Mouse (Mus musculus) embryonic facial prominence, embryonic 15.5 days (tissue): ENCODE data around the gene Gm13278. TPM values are rescaled to one million over a fixed set of nuclear protein-coding genes. Genes with fewer than 3 reads are reported as not detected.
"Not testable (repeated sequence)": the region's sequence is repeated elsewhere in the genome, so short reads cannot be mapped to it uniquely, and the experiment has no call there.

Source experiments
- ATAC-seq: fragments of 200-750 bp; cut with Nextera tagmentation; 2 replicates; pipeline ENCODE4 v1.8.0; 2017; ENCODE audit warnings: low read depth, moderate TSS enrichment; ENCODE audit not compliant: insufficient number of reproducible peaks, low FRiP score, low TSS enrichment
- H3K27ac ChIP-seq: fragments of 300-500 bp; sonication (generic); replicated peaks from 2 replicates; pipeline ENCODE4 v1.5.1; 2015; ENCODE audit warnings: mild to moderate bottlenecking, inconsistent platforms
- H3K27me3 ChIP-seq: fragments of 300-500 bp; sonication (generic); 2 replicates; pipeline ENCODE4 v1.6.1; 2015; ENCODE audit warnings: inconsistent platforms
- H3K36me3 ChIP-seq: fragments of 300-500 bp; sonication (generic); 2 replicates; pipeline ENCODE4 v1.6.1; 2015; ENCODE audit warnings: mild to moderate bottlenecking, inconsistent platforms
- H3K4me1 ChIP-seq: fragments of 300-500 bp; sonication (generic); 2 replicates; pipeline ENCODE4 v1.6.1; 2015; ENCODE audit warnings: inconsistent platforms
- H3K4me2 ChIP-seq: fragments of 300-500 bp; sonication (generic); replicated peaks from 2 replicates; pipeline ENCODE4 v1.6.1; 2015; ENCODE audit warnings: mild to moderate bottlenecking, inconsistent platforms
- H3K4me3 ChIP-seq: fragments of 300-500 bp; sonication (generic); replicated peaks from 2 replicates; pipeline ENCODE4 v1.5.1; 2015; ENCODE audit warnings: mild to moderate bottlenecking, inconsistent platforms
- H3K9ac ChIP-seq: fragments of 300-500 bp; sonication (generic); 2 replicates; pipeline ENCODE4 v1.6.1; 2015; ENCODE audit warnings: inconsistent platforms
- H3K9me3 ChIP-seq: fragments of 300-500 bp; sonication (generic); replicated peaks from 2 replicates; pipeline ENCODE4 v1.6.1; 2016; ENCODE audit warnings: inconsistent platforms
- WGBS: fragments of 180-500 bp; shearing (Covaris S2); methylation state at CpG from one replicate; pipeline ENCODE4 v1.1.7; 2015; 5-methylcytosine and 5-hydroxymethylcytosine counted together
- polyA plus RNA-seq: library from polyadenylated mRNA; unstranded; fragments of >200 nt; fragmentation: Nextera tagmentation; extraction: Ambion mirVana; gene quantifications from 2 replicates; pipeline ENCODE4 v1.2.1, GENCODE M21; 2015

Gm13278 gene
- polyA plus RNA-seq, 1 experiment from 2014 or later: not detected

DNA sequence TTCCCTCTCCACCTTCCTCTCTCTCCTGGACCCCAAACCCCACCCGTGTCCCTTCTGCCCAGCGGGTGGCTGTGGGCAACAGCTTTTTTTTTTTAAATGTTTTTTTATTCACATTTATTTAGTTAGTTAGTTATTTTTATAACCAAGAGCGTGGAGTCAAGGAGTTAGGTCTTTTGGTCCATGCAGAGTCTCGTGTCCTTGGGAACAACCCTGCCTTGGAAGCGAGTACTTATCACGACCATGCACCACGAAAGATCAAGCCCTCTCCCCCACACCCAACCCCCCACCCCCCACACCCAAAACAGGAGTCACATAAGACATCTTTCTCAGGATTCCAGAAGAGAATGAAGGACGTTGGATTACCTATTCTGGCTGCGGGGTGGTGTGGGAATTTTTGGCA lies 29.0 kb upstream of the Gm13278 start:
- WGBS: 57% methylated on average over 9 of the region's 9 CpGs
- H3K36me3 ChIP-seq, H3K27me3 ChIP-seq, H3K9me3 ChIP-seq, H3K4me1 ChIP-seq, ATAC-seq, H3K9ac ChIP-seq, H3K4me3 ChIP-seq, H3K27ac ChIP-seq, H3K4me2 ChIP-seq: not testable (repeated sequence)

DNA sequence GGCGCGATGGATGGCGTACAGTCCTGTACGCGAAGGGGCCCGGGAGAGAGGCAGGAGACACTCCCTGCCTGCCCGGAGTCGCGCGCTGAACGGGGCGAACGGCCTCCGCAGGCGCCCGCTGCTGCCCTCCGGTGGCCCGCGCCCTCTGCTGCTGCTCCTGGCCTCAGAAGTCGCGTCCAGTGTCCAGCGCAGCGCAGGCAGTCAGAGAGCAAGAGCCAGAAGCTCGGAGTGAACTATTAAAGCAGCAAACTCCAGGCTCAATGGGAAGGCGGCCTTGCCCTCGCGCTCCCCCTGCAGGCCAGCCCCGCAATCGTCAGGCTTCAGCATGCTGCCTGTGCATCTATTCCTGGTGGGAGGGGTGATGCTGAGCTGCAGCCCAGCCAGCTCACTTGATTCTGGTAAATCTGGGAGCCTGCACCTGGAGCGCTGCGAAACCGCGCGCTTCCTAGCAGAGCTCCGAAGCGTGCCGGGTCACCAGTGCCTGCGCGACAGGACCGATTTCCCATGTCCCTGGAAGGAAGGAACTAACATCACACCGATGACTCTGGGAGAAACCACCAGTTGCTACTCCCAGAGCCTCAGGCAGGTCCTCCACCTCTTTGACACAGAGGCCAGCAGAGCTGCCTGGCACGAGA lies 27.8 kb upstream of the Gm13278 start:
- 3% methylated on average over 37 of the region's 42 CpGs for WGBS
- Histone ChIP-seq H3K27ac (peak overlapping the region; percentile 75), H3K4me3 (peak overlapping the region; percentile 44), H3K4me2 (peak overlapping the region; percentile 50)
- H3K36me3 ChIP-seq, ATAC-seq, H3K9ac ChIP-seq, H3K9me3 ChIP-seq, H3K27me3 ChIP-seq, H3K4me1 ChIP-seq: not testable (repeated sequence)

DNA sequence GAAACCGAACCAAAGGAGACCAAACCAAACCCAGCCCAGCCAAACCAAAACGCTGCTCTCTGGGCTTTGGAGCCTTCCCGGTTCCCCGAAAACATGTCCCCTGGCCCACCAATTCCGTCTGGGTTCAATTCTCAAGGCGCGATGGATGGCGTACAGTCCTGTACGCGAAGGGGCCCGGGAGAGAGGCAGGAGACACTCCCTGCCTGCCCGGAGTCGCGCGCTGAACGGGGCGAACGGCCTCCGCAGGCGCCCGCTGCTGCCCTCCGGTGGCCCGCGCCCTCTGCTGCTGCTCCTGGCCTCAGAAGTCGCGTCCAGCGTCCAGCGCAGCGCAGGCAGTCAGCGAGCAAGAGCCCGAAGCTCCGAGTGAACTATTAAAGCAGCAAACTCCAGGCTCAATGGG lies 17.8 kb upstream of the Gm13278 start, which contains the start of gene Gm13290:
Gm13290 (plus strand) TSS at position 301 of the 400 bp plus-strand sequence.
- not testable (repeated sequence) for ATAC-seq, H3K27ac ChIP-seq, H3K4me3 ChIP-seq, H3K27me3 ChIP-seq, H3K9ac ChIP-seq, H3K9me3 ChIP-seq, H3K4me2 ChIP-seq, H3K36me3 ChIP-seq, H3K4me1 ChIP-seq
- WGBS: no CpG with 5 or more reads among the region's 32 CpGs

DNA sequence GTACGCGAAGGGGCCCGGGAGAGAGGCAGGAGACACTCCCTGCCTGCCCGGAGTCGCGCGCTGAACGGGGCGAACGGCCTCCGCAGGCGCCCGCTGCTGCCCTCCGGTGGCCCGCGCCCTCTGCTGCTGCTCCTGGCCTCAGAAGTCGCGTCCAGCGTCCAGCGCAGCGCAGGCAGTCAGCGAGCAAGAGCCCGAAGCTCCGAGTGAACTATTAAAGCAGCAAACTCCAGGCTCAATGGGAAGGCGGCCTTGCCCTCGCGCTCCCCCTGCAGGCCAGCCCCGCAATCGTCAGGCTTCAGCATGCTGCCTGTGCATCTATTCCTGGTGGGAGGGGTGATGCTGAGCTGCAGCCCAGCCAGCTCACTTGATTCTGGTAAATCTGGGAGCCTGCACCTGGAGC lies 14.7 kb upstream of the Gm13278 start, which contains the start of gene Gm13289:
Gm13289 (plus strand) TSS at position 301 of the 400 bp plus-strand sequence.
- not testable (repeated sequence) for H3K4me2 ChIP-seq, ATAC-seq, H3K27ac ChIP-seq, H3K4me3 ChIP-seq, H3K4me1 ChIP-seq, H3K9ac ChIP-seq, H3K36me3 ChIP-seq, H3K27me3 ChIP-seq, H3K9me3 ChIP-seq
- WGBS: no CpG with 5 or more reads among the region's 29 CpGs

DNA sequence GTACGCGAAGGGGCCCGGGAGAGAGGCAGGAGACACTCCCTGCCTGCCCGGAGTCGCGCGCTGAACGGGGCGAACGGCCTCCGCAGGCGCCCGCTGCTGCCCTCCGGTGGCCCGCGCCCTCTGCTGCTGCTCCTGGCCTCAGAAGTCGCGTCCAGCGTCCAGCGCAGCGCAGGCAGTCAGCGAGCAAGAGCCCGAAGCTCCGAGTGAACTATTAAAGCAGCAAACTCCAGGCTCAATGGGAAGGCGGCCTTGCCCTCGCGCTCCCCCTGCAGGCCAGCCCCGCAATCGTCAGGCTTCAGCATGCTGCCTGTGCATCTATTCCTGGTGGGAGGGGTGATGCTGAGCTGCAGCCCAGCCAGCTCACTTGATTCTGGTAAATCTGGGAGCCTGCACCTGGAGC lies 11.8 kb upstream of the Gm13278 start, which contains the start of gene Gm13272:
Gm13272 (plus strand) TSS at position 301 of the 400 bp plus-strand sequence.
- H3K9me3 ChIP-seq, H3K27me3 ChIP-seq, H3K4me1 ChIP-seq, H3K4me3 ChIP-seq, H3K36me3 ChIP-seq, H3K9ac ChIP-seq, H3K27ac ChIP-seq, H3K4me2 ChIP-seq, ATAC-seq: not testable (repeated sequence)
- no CpG with 5 or more reads among the region's 29 CpGs for WGBS

DNA sequence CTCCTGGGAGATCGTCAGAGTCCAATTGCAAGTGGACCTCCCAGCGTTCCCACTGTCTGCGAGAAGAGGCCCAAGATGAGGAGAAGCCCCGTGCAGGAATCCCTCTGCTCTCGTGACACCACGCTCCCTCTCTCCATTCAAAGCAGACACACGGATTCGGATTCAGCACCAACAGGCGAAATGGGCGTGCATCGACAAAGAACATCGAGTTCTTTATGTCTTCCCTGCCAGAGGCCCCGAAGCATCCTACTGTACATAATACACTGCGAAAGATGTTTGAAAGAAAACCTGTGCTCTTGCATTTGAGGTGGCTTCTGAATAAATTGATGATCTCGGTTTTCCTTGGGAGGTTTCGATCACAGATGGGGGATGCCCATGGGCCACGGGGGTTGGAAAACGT lies 11.0 kb upstream of the Gm13278 start:
- H3K4me3 ChIP-seq, H3K9ac ChIP-seq, ATAC-seq, H3K27ac ChIP-seq, H3K4me2 ChIP-seq, H3K9me3 ChIP-seq, H3K36me3 ChIP-seq, H3K27me3 ChIP-seq, H3K4me1 ChIP-seq: not testable (repeated sequence)
- 47% methylated on average over 16 of the region's 18 CpGs for WGBS

DNA sequence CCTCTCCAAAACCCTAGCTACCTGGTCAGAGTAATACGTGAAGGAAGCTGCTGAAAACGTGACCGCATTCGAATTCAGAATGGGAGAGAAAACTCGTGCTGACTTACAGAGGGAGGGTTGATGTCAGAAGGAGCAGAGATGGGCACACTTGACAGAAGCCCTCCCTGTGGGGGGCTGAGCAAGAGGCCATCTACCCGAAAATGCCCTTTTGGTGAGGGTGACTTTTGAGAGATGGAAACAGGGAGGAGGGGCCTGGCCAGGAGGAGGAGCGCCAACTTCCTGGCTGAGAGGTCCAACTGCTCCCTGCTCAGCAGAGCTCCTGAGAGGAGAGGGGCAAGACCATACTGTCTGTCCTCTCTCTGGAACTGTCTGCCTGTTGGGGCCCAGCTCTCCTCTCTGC lies 9.5 kb upstream of the Gm13278 start, which contains the start of gene Ifnz:
Ifnz (plus strand) TSS at position 301 of the 400 bp plus-strand sequence.
- not testable (repeated sequence) for H3K36me3 ChIP-seq, H3K9ac ChIP-seq, H3K27me3 ChIP-seq, ATAC-seq, H3K4me1 ChIP-seq, H3K9me3 ChIP-seq
- Histone ChIP-seq H3K4me2 (peak within 1 kb of the TSS; percentile 39), H3K4me3 (peak within 1 kb of the TSS; percentile 28), H3K27ac (peak within 1 kb of the TSS; percentile 68)
- 13% methylated on average over 4 of the region's 7 CpGs for WGBS

DNA sequence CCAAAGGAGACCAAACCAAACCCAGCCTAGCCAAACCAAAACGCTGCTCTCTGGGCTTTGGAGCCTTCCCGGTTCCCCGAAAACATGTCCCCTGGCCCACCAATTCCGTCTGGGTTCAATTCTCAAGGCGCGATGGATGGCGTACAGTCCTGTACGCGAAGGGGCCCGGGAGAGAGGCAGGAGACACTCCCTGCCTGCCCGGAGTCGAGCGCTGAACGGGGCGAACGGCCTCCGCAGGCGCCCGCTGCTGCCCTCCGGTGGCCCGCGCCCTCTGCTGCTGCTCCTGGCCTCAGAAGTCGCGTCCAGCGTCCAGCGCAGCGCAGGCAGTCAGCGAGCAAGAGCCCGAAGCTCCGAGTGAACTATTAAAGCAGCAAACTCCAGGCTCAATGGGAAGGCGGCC lies 9.0 kb upstream of the Gm13278 start:
- 0% methylated on average over 3 of the region's 31 CpGs for WGBS
- H3K27me3 ChIP-seq, H3K36me3 ChIP-seq, H3K9ac ChIP-seq, H3K4me1 ChIP-seq, H3K9me3 ChIP-seq, ATAC-seq: not testable (repeated sequence)
- H3K27ac ChIP-seq: peak overlapping the region; percentile 68
- H3K4me2 ChIP-seq: peak overlapping the region; percentile 39
- H3K4me3 ChIP-seq: peak overlapping the region; percentile 28

DNA sequence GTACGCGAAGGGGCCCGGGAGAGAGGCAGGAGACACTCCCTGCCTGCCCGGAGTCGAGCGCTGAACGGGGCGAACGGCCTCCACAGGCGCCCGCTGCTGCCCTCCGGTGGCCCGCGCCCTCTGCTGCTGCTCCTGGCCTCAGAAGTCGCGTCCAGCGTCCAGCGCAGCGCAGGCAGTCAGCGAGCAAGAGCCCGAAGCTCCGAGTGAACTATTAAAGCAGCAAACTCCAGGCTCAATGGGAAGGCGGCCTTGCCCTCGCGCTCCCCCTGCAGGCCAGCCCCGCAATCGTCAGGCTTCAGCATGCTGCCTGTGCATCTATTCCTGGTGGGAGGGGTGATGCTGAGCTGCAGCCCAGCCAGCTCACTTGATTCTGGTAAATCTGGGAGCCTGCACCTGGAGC lies 5.9 kb upstream of the Gm13278 start, which contains the start of gene Gm13276:
Gm13276 (plus strand) TSS at position 301 of the 400 bp plus-strand sequence.
- not testable (repeated sequence) for H3K27ac ChIP-seq, H3K4me1 ChIP-seq, H3K27me3 ChIP-seq, H3K9ac ChIP-seq, ATAC-seq, H3K4me3 ChIP-seq, H3K9me3 ChIP-seq, H3K36me3 ChIP-seq, H3K4me2 ChIP-seq
- WGBS: no CpG with 5 or more reads among the region's 27 CpGs

DNA sequence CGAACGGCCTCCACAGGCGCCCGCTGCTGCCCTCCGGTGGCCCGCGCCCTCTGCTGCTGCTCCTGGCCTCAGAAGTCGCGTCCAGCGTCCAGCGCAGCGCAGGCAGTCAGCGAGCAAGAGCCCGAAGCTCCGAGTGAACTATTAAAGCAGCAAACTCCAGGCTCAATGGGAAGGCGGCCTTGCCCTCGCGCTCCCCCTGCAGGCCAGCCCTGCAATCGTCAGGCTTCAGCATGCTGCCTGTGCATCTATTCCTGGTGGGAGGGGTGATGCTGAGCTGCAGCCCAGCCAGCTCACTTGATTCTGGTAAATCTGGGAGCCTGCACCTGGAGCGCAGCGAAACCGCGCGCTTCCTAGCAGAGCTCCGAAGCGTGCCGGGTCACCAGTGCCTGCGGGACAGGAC lies 2.9 kb upstream of the Gm13278 start, which contains the start of gene Gm13277:
Gm13277 (plus strand) TSS at position 231 of the 400 bp plus-strand sequence.
- 0% methylated on average over 4 of the region's 28 CpGs for WGBS
- not testable (repeated sequence) for H3K9me3 ChIP-seq, H3K9ac ChIP-seq, H3K4me2 ChIP-seq, H3K27me3 ChIP-seq, ATAC-seq, H3K27ac ChIP-seq, H3K4me3 ChIP-seq, H3K4me1 ChIP-seq, H3K36me3 ChIP-seq

DNA sequence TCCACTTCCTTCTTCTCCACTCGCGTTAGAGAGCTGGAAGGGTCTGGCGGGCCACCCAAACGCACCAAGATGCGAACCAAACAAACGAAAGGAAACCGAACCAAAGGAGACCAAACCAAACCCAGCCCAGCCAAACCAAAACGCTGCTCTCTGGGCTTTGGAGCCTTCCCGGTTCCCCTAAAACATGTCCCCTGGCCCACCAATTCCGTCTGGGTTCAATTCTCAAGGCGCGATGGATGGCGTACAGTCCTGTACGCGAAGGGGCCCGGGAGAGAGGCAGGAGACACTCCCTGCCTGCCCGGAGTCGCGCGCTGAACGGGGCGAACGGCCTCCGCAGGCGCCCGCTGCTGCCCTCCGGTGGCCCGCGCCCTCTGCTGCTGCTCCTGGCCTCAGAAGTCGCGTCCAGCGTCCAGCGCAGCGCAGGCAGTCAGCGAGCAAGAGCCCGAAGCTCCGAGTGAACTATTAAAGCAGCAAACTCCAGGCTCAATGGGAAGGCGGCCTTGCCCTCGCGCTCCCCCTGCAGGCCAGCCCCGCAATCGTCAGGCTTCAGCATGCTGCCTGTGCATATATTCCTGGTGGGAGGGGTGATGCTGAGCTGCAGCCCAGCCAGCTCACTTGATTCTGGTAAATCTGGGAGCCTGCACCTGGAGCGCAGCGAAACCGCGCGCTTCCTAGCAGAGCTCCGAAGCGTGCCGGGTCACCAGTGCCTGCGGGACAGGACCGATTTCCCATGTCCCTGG lies 2.8 kb downstream of the Gm13278 start, which contains the start of gene Gm13275:
Gm13275 (plus strand) TSS at position 552 of the 740 bp plus-strand sequence.
- not testable (repeated sequence) for ATAC-seq, H3K4me2 ChIP-seq, H3K36me3 ChIP-seq, H3K4me3 ChIP-seq, H3K27ac ChIP-seq, H3K27me3 ChIP-seq, H3K9ac ChIP-seq, H3K4me1 ChIP-seq, H3K9me3 ChIP-seq
- WGBS: 0% methylated on average over 9 of the region's 52 CpGs
